Mouse (Mus musculus) lung, postnatal 0 days (tissue): Measurements from ENCODE around the gene Zfp39. TPM values are rescaled to one million over a fixed set of nuclear protein-coding genes. Genes with fewer than 3 reads are reported as not detected.

Source experiments
- ATAC-seq: fragments of 200-750 bp; cut with Nextera tagmentation; 2 replicates; pipeline ENCODE4 v1.8.0; 2017; ENCODE audit warnings: moderate library complexity
- DNase-seq: peaks from one replicate; pipeline ENCODE4 v3.0.0-alpha.2; 2016; ENCODE audit warnings: low spot score
- H3K27ac ChIP-seq: fragments of 300-500 bp; sonication (generic); 2 replicates; pipeline ENCODE4 v1.5.1; 2014; ENCODE audit warnings: antibody characterized with exemption, mild to moderate bottlenecking, low read length, mixed read lengths
- H3K27me3 ChIP-seq: fragments of 300-500 bp; sonication (generic); replicated peaks from 2 replicates; pipeline ENCODE4 v1.6.1; 2014; ENCODE audit warnings: low read length, mixed read lengths; ENCODE audit not compliant: insufficient read depth
- H3K36me3 ChIP-seq: fragments of 300-500 bp; sonication (generic); 2 replicates; pipeline ENCODE4 v1.6.1; 2014; ENCODE audit warnings: low read length, mixed read lengths; ENCODE audit not compliant: insufficient read depth
- H3K4me1 ChIP-seq: fragments of 300-500 bp; sonication (generic); 2 replicates; pipeline ENCODE4 v1.6.1; 2014; ENCODE audit warnings: antibody characterized with exemption, low read depth, low read length, mixed read lengths; ENCODE audit not compliant: insufficient read depth
- H3K4me2 ChIP-seq: fragments of 300-500 bp; sonication (generic); replicated peaks from 2 replicates; pipeline ENCODE4 v1.6.1; 2014; ENCODE audit warnings: low read depth, mild to moderate bottlenecking, low read length, moderate library complexity, mixed read lengths
- H3K4me3 ChIP-seq: fragments of 300-500 bp; sonication (generic); 2 replicates; pipeline ENCODE4 v1.5.1; 2014; ENCODE audit warnings: low read depth, low read length
- H3K9ac ChIP-seq: fragments of 300-500 bp; sonication (generic); replicated peaks from 2 replicates; pipeline ENCODE4 v1.6.1; 2014; ENCODE audit warnings: low read depth, mild to moderate bottlenecking
- H3K9me3 ChIP-seq: fragments of 300-500 bp; sonication (generic); 2 replicates; pipeline ENCODE4 v1.6.1; 2016; ENCODE audit warnings: low read length, mixed read lengths
- CTCF ChIP-seq: IDR thresholded peaks from 2 replicates; pipeline ENCODE4 v1.5.1; 2016; ENCODE audit warnings: antibody characterized with exemption, mild to moderate bottlenecking
- EP300 ChIP-seq: IDR thresholded peaks from 2 replicates; pipeline ENCODE4 v1.6.1; 2016; ENCODE audit warnings: antibody characterized with exemption, mild to moderate bottlenecking, control low read depth
- WGBS: fragments of 180-500 bp; shearing (Covaris S2); extraction: QIAGEN DNeasy Blood & Tissue Kit; methylation state at CpG from one replicate; pipeline ENCODE4 v1.1.7; 2014; 5-methylcytosine and 5-hydroxymethylcytosine counted together
- polyA plus RNA-seq: library from polyadenylated mRNA; unstranded; fragments of >200 nt; fragmentation: Nextera tagmentation; extraction: Ambion mirVana; gene quantifications from 2 replicates; pipeline ENCODE4 v1.2.1, GENCODE M21; 2015

The Zfp39 gene
- polyA plus RNA-seq, 1 experiment from 2014 or later = 2.8 TPM

DNA sequence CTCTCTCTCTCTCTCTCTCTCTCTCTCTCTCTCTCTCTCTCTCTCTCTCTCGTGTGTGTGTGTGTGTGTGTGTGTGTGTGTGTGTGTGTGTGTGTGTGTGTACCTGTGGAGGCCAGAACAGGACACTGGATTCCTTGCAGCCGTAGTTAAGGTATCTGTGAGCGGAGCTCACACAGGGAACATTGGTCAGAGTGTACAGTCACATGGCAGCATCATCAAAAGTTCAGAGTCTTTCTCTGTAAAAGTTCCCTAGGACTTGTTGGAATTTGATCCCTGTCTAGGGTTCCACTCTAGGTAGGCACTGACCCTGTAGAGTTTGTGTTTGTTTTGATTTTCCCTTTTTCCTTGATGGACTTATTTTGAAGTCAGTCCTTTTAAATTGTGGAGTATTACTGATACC, 22.6 kb upstream of the Zfp39 start:
- no peak overlapping the region for H3K27ac ChIP-seq
- no peaks in the 10 kb centered on the region for H3K4me1 ChIP-seq
- TF ChIP-seq CTCF = no peak
- TF ChIP-seq EP300 = no peak
- no peaks in the 10 kb centered on the region for H3K27me3 ChIP-seq
- no peak overlapping the region for H3K4me3 ChIP-seq
- no peak for DNase-seq
- 64% methylated on average over 2 of the region's 3 CpGs for WGBS
- ATAC-seq = no peak
- no peak overlapping the region for H3K9ac ChIP-seq
- H3K9me3 ChIP-seq = no peaks in the 10 kb centered on the region
- no peak overlapping the region for H3K4me2 ChIP-seq
- 0 out of 2 replicates have a peak, but pooled peaks cover 2% of the 10 kb centered on the region for H3K36me3 ChIP-seq

- 76% methylated on average over 9 of the region's 9 CpGs for WGBS
- DNase-seq (no peak), ATAC-seq (no peak)
- no peak overlapping the region for H3K9ac ChIP-seq
- H3K27me3 ChIP-seq = no peaks in the 10 kb centered on the region
- no peak for TF ChIP-seq EP300
- TF ChIP-seq CTCF = no peak
- H3K4me2 ChIP-seq = no peak overlapping the region
- H3K27ac ChIP-seq = no peak overlapping the region
- H3K4me1 ChIP-seq = no peaks in the 10 kb centered on the region
- no peak overlapping the region for H3K4me3 ChIP-seq
- no peaks in the 10 kb centered on the region for H3K36me3 ChIP-seq
- H3K9me3 ChIP-seq = no peaks in the 10 kb centered on the region
Observed at GRCm38 (mm10) chr11:58922420-58922819, 18.4 kb upstream of the Zfp39 start.

DNA sequence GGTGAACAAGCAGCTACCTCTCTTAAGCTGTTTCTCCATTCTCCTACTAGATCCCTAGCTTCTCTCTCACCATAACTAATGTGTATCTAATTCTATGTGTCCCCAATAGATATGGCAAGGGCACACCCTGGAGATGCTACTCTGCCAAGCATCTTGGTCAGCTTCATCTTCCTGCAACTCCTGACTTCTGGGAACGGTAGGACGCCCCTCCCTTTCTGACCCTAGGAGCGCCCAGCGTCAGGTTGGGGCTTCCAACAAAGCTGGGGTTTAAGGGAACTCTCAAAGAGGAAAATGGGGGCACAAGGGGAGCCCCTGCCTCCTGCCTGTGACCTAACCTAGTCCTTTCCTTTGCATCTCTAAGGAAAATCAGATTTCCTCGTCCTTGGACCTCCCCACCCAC, 14.7 kb upstream of the Zfp39 start:
- H3K4me3 ChIP-seq = no peak overlapping the region
- DNase-seq (no peak), ATAC-seq (no peak)
- WGBS = 64% methylated on average over 5 of the region's 5 CpGs
- H3K4me2 ChIP-seq = no peak overlapping the region
- TF ChIP-seq CTCF (no peak), EP300 (no peak)
- no peaks in the 10 kb centered on the region for H3K27me3 ChIP-seq
- no peak overlapping the region for H3K9ac ChIP-seq
- no peaks in the 10 kb centered on the region for H3K36me3 ChIP-seq
- H3K27ac ChIP-seq = no peak overlapping the region
- peaks cover 6% of the 10 kb centered on the region; the same call in 1 of the 2 replicates for H3K4me1 ChIP-seq
- no peaks in the 10 kb centered on the region for H3K9me3 ChIP-seq

GRCm38 (mm10) chr11:58917745-58918366, 13.8 kb upstream of the Zfp39 start, which contains the start of gene Btnl10:
TSS of gene Btnl10 (plus strand) at chr11:58917908.
- Histone ChIP-seq H3K4me1 (peaks cover 6% of the 10 kb centered on the region; the same call in 1 of the 2 replicates), H3K9ac (no peak within 1 kb of the TSS), H3K4me2 (no peak within 1 kb of the TSS), H3K4me3 (no peak within 1 kb of the TSS), H3K27me3 (no peaks in the 10 kb centered on the region), H3K36me3 (no peaks in the 10 kb centered on the region), H3K9me3 (no peaks in the 10 kb centered on the region), H3K27ac (no peak within 1 kb of the TSS)
- no peak for TF ChIP-seq CTCF
- TF ChIP-seq EP300 = no peak
- 80% methylated on average over 12 of the region's 12 CpGs for WGBS
- DNase-seq = no peak
- ATAC-seq = no peak

GRCm38 (mm10) chr11:58916879-58917744, 13.1 kb upstream of the Zfp39 start:
- H3K27me3 ChIP-seq = no peaks in the 10 kb centered on the region
- no peak for TF ChIP-seq EP300
- peak; percentile 79 for TF ChIP-seq CTCF
- no peak overlapping the region for H3K27ac ChIP-seq
- no peaks in the 10 kb centered on the region for H3K9me3 ChIP-seq
- H3K9ac ChIP-seq = no peak overlapping the region
- H3K4me3 ChIP-seq = no peak overlapping the region
- H3K36me3 ChIP-seq = no peaks in the 10 kb centered on the region
- H3K4me2 ChIP-seq = no peak overlapping the region
- peaks cover 6% of the 10 kb centered on the region; the same call in 1 of the 2 replicates for H3K4me1 ChIP-seq
- ATAC-seq (peak; percentile 77), DNase-seq (peak; percentile 79)
- WGBS = 45% methylated on average over 14 of the region's 14 CpGs

DNA sequence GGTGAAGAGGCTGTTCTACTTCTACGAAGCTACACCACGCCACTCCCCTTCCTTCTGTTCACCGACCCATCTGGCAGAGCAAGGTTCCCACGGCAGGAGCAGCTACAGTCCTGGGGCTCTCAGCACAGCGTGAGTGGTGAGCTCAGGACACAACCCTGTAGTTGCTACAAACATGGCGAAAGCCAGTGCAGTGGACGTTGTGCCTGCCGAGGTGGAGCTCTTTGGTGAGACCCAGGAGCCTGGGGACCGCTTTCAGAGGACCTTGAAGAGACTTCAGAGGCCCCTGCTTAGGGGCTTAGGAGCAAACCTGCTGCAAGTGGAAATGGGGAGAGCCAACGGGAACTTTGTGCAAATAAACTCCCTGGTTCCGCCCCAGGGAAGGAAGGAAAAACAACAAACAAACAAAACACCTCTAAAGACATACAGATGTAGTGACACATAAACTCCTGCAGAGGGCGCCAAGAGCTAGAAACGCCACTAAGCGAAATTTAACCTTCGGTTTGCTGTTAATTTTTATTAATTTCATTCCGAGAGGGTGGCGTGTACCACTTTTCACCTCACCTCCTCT, 10.5 kb upstream of the Zfp39 start:
- ATAC-seq (peak; percentile 59), DNase-seq (peak; percentile 79)
- Histone ChIP-seq H3K9me3 (no peaks in the 10 kb centered on the region), H3K27me3 (no peaks in the 10 kb centered on the region), H3K36me3 (no peaks in the 10 kb centered on the region), H3K4me1 (peaks cover 6% of the 10 kb centered on the region; the same call in 1 of the 2 replicates), H3K4me2 (peak overlapping the region; percentile 81), H3K27ac (0 out of 2 replicates have a peak overlapping the region, but pooled peaks have one; percentile 14), H3K9ac (peak overlapping the region; percentile 48), H3K4me3 (peak overlapping the region; percentile 39)
- 8% methylated on average over 17 of the region's 17 CpGs for WGBS
- TF ChIP-seq EP300 = no peak
- TF ChIP-seq CTCF = peak; percentile 78
